Mouse (Mus musculus) urinary bladder, postnatal 25 days (tissue): ENCODE measurements at regions not wholly inside any gene's neighbourhood (a gene's known extent, or its start where the extent isn't known, plus 50 kb on each side); places are given as distances from the start of the nearest gene placed in this dataset.

Source experiments
- DNase-seq: peaks from one replicate; pipeline ENCODE4 v3.0.0; 2022; ENCODE audit warnings: low spot score

- peak; percentile 52 for DNase-seq
Measured at GRCm38 (mm10) chr8:23504704-23505103, 1093.5 kb downstream of the Mrps31 start.

DNA sequence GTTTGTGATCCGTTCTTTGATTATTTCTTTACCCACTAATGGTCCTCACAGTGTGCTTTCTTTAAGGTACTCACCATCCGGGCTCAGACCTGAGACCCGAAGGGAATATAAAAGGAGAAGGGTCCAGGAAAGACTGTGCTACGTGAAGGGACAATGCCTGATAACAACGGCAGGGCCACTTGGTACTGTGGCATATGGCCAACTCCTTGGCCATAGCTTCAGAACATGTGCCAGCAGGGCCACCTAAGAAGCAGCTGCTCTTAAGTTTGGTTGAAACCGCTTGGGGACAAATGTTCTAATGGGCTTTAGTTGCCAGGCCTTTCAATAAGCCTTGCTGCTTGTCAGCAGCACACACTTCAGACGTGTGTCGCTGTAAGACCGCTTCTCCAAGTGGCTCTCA, 1094.1 kb downstream of the Mrps31 start:
- DNase-seq: no peak

- no peak for DNase-seq
Measured at GRCm38 (mm10) chr8:23505966-23506365, 1094.8 kb downstream of the Mrps31 start.

DNA sequence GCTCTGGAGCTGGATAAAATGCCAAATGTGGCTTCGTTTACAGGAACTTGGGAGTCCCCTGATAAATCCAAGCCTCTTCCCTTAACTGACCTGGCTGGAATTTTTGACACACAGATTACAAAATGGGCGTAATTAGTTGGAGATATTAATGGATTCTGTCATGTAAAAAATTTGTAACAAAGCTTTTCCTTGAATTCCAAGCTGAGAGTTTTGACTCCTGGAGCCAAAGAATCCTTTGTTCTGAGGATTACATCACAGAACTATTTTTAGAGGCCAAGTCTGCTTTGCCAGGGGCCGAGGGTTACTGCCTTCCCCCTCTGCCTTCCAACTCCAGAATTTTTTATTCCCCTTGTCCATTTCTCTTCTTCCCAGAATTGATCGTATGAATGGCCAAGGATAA, 1096.5 kb downstream of the Mrps31 start:
- no peak for DNase-seq

DNA sequence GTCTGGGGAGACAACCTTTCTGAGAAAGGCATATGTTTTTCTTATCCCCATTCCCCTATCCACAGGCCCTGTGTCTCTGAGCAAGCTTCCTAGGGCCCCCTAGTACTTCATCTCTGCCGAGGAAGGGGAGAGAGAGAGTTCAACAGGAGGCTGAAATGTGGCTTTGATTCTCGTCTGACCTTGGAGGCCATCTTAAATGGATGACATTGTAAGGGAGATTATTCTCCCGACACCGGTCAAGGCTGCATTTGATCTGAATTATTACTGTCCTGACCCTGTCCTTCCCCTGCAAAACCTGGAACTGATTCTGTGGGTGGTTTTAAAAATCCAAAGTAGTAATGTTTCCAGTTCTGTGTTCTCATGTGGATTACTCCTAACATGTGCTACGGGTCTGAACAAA, 1098.9 kb downstream of the Mrps31 start:
- no peak for DNase-seq

- DNase-seq: no peak
Measured at GRCm38 (mm10) chr8:23510561-23510960, 1099.4 kb downstream of the Mrps31 start.

DNA sequence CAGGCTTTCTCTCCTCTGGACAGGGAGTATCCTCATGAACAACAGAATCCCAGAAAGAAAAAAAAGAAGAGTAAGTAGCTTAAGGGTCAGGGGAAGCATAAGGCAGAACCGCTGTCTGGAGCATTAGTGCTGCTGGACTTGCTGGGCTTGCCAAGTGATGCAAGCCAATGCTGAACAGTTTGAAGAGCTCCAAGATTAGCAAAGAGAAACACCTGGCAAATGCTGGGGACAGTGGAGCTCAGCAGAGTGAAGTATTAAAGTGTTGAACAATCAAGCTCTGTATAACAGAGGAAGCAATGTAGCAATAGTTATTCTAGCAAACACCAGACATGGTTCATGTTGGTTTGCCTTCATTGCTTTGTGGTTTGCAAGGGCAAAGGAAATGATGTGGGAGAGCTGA, 1100.1 kb downstream of the Mrps31 start:
- DNase-seq: no peak

- DNase-seq: no peak
Measured at GRCm38 (mm10) chr8:23511792-23512191, 1100.6 kb downstream of the Mrps31 start.

- DNase-seq: no peak
Measured at GRCm38 (mm10) chr8:23516469-23516868, 1105.3 kb downstream of the Mrps31 start.

DNA sequence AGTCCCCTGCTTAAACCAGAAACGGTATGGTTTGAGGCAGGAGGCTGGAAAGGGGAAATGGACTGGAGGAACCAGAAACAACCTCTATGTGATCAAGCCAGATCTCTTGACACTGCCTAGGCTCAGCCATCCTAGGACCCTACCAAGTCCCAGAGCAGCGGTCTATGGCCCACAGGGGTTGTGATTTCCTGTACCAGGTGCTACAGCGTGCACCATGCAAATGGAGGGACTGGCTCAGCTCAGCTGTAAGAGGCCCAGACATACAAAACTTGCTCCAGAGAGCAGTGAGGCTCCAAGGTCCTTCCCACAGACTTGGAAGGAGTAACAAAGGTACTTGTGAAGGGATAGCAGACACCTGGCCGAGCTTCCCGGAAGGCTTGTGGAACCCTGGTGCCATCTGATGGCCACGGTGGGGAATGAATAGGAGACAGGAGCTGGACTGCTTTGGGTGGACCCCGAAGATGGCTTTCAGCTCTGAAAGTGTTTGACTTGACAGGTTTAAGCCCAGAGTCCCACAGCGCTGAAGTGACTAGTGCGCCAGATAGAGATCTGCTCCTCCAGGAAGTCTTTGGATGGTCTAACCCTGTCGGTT, 1120.5 kb downstream of the Mrps31 start:
- DNase-seq: peak; percentile 13

GRCm38 (mm10) chr8:23537681-23538359, 1126.7 kb downstream of the Mrps31 start:
- no peak for DNase-seq

- DNase-seq: no peak
Measured at GRCm38 (mm10) chr8:23553565-23554473, 1142.7 kb downstream of the Mrps31 start.

DNA sequence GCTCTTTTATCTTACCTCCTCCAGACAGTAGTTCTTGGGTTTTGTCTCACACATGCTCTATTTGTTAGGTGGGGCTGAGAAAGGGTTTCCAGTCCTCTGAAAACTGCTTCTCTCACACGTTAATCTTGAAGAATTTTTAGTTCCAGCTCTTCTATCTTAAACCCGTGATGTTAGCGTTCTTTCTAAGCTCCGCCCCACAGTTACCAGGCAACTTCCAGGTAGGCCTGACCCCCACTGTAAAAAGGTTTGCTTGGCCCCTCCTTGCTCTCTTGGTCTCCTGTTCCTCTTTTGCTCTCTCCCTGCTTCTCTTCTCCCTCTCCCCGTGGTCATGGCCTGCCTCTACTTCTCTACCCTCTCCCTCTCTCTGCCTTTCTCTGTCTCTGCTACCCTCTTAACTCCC, 1149.7 kb downstream of the Mrps31 start:
- DNase-seq: no peak

- DNase-seq: no peak
Measured at GRCm38 (mm10) chr8:23561683-23562385, 1150.7 kb downstream of the Mrps31 start.

DNA sequence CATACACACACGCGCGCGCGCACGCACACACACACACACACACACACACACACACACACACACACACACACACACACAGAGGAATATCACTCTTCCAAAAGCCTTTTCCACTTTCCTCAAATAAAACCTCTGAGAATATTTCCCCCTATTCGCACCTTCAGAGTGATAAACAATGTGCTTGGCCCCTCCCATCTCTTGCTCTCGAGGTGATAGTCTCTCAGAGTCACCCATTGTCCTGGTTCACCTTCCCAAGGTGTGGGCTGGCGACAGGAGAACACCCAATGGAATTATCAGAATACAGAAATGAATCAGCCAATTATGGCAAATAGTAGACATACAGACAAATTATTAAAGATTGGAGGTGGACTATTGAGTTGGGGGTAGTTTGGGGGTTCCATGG, 1151.3 kb downstream of the Mrps31 start:
- no peak for DNase-seq

- no peak for DNase-seq
Measured at GRCm38 (mm10) chr8:23563065-23564020, 1152.2 kb downstream of the Mrps31 start.

DNA sequence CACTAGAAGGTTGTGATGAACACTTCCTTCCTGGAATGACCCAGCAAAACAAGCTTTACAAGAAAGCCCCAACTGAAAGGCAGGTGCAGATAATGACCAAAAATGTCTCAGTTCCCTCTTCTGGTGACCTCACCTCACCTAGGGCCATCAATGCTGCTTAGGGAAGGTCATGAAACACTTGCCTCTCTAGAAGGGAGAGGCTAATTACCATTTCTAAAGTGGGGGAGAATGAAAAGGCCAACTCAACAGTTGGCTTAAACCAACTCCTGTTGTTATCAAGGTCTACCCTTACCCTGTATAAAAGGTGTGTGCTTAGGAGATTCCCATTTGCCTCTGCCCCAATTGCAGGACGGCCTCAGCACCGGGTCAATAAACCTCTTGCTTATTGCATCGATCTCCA, 1156.7 kb downstream of the Mrps31 start:
- no peak for DNase-seq

GRCm38 (mm10) chr8:23571338-23571737, 1154.3 kb downstream of the Adam3 start:
- no peak for DNase-seq

- DNase-seq: no peak
Measured at GRCm38 (mm10) chr8:23580106-23580505, 1145.5 kb downstream of the Adam3 start.

DNA sequence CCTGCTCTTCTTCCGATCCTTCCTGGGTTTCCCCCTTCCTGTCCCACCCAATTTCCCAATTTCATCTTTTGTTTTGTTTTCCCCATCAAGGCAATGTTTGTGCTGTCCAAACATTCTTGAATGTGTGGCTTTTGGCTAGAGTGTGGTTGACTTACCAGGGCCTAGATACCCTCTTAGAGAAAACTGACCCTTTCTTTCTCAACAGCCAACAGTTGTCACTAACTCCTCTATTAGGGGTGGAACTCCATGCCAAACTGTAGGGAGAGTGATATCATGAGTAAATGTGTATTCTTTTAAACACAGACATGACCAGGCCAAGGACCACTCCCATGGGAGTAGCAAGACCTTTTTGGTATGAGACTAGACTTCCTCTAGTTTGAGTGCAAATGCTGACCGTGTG, 1145.0 kb downstream of the Adam3 start:
- DNase-seq: no peak
